Mouse (Mus musculus) E14TG2a.4 (cell line): ENCODE measurements around the gene Ppm1b.

ENCODE experiments used
- CTCF ChIP-seq: conservative IDR thresholded peaks from 2 replicates; pipeline ENCODE4 v1.5.1; 2014; ENCODE audit warnings: low read length
- NANOG ChIP-seq: IDR thresholded peaks from 2 replicates; pipeline ENCODE4 v1.6.1; 2014; ENCODE audit warnings: borderline replicate concordance, low read length, mixed read lengths
- POU5F1 ChIP-seq: IDR thresholded peaks from 2 replicates; pipeline ENCODE4 v1.6.1; 2014; ENCODE audit warnings: low read length, borderline replicate concordance

DNA sequence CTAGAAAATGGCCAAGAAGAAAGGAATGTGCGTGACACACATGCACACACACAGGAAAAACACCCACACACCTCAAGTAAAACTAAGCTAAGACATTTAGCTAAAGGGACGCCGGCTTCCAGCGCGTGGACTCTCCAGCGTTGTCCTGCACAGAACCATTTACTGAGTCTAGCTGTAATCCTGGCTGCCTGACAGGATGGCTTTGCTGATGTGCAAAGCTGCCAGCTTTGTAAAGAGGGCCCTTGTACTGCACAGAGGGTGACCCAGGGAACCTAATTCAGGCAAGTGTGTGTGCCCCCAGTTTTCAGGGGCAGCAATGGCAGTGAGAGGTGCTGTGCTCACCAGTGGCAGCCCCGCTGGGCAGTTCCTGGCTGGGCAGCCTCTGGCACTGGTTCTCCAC, 110.8 kb downstream of the Ppm1b start:
- TF ChIP-seq CTCF (no peak), POU5F1 (no peak), NANOG (no peak)
